Mouse (Mus musculus) embryonic stem cell, embryonic (primary cell): ENCODE results near the gene Pdzrn3.

Source experiments
- CTCF ChIA-PET, 4 experiments: fragments of 300-600 bp in 2 of 4; fragments of 350-600 bp in 2 of 4; sonication (Branson Sonifier 250); formaldehyde crosslinking; loops; one replicate each; lab custom pipeline; 2022; ENCODE audit warnings: inconsistent platforms in 2 of 4; lab: Charles Lee
- POLR2A ChIA-PET, 4 experiments: fragments of 300-600 bp in 2 of 4; fragments of 350-600 bp in 2 of 4; sonication (Branson Sonifier 250); formaldehyde crosslinking; loops; one replicate each; lab custom pipeline; 2022; ENCODE audit warnings: antibody characterized with exemption in 4 of 4, inconsistent platforms in 1 of 4; lab: Charles Lee

Gene Pdzrn3

GRCm38 (mm10) chr6:101246137-101246536 lies 131.6 kb downstream of the Pdzrn3 start:
- POLR2A ChIA-PET: no interaction called here
- CTCF ChIA-PET: no interaction called here

- CTCF ChIA-PET: no interaction called here
- POLR2A ChIA-PET: no interaction called here
Observed at GRCm38 (mm10) chr6:101244355-101244754, 133.3 kb downstream of the Pdzrn3 start.

DNA sequence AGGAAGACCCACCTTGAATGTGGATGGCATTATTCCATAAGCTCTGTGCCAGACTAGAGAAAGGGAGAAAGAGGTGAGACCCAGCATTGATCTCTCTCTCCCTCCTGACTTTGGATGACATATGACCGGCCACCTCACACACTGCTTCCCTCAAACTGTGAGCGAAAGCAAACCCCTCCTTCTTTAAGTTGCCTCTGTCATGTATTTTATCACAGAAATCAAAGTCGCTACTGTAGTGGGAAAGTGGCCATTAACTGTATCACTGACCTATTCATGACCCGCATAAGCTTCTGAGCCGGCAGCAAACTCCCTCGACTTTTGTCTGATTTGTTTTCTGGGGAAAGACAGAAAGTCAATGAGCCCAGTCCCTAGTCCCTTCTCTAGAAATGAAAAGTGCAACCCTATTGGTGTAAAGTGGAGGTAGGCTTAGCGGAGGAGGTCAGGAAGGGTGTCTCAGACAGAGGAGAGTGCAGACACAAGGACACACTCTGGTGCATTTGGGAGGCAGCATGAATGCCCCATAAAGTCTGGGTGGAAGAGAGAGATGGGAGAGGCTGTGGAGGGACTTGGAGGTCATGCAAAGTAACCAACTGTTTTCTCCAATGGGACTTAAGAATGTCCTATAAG lies 134.4 kb downstream of the Pdzrn3 start:
- ChIA-PET POLR2A (no interaction called here), CTCF (no interaction called here)

GRCm38 (mm10) chr6:101236641-101237246 lies 141.0 kb downstream of the Pdzrn3 start:
- CTCF ChIA-PET: interaction anchor here in 1 of 4 experiments (0.6 kb wide), 1 partner anchor 416 kb away, joined by 3 read pairs; no protein-coding TSS in a partner anchor
- POLR2A ChIA-PET: no interaction called here

DNA sequence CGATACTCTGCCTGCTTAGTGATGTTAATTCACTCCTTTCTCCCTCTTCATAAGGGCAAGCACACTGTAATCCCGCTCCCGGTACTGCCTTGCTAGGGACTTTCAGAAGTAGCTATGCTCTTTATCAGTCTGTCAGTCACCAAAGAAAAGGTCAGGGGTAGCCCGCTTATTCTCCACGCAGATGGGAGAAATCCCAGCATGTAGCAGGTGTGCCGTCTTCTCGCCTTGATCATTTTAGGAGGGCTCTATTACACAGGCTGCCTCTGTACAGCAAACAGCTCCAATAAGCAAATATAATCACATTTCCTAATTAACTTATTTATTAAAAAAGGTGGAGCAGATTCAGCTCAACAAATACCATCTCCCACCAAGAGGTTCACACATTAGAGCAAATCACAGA lies 141.5 kb downstream of the Pdzrn3 start:
- CTCF ChIA-PET: no interaction called here

DNA sequence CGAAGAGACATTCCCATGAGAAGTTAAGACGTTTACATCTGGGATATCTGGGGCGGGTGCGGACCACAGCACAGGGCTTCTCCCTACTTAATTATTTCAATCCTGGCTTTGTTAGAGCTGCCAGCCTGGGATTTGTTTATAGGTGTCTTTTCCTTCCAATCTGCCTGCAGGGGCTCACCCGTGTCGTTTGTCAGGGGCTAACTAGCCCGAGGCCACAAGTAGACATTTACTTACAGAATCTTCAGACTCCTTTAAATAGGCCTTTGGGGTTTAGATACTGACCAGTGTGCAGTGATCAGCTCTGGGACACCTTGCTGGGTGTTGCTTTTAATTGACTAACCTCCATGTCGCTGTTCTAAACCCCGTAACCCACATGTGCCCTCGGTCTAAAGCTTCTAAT lies 143.3 kb downstream of the Pdzrn3 start:
- ChIA-PET POLR2A (no interaction called here), CTCF (no interaction called here)

More for the DNA sequence above, 141.5 kb downstream of the Pdzrn3 start:
- POLR2A ChIA-PET: no interaction called here

GRCm38 (mm10) chr6:101233680-101234079 lies 144.0 kb downstream of the Pdzrn3 start:
- ChIA-PET POLR2A (no interaction called here), CTCF (no interaction called here)

GRCm38 (mm10) chr6:101227294-101227855 lies 150.3 kb downstream of the Pdzrn3 start:
- CTCF ChIA-PET: no interaction called here
- POLR2A ChIA-PET: no interaction called here

DNA sequence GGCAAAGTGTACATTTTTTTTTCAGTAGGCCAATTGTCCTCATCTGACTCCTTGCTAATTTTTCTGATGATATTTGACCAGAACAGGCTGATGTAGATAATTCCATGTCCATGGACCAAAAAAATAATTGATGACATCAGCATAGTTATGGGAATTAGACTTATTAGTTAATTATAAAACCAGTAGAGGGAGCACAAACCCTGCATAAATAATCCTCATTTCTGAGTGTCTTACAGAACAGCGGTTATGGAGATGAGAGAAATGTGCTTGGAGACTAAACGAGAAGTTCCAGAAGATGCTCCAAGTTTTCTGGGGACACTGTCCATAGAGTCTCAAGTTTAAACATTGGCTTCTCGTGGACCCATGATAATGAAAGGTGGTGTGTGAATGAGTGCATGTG lies 157.4 kb downstream of the Pdzrn3 start:
- ChIA-PET POLR2A (no interaction called here), CTCF (no interaction called here)

DNA sequence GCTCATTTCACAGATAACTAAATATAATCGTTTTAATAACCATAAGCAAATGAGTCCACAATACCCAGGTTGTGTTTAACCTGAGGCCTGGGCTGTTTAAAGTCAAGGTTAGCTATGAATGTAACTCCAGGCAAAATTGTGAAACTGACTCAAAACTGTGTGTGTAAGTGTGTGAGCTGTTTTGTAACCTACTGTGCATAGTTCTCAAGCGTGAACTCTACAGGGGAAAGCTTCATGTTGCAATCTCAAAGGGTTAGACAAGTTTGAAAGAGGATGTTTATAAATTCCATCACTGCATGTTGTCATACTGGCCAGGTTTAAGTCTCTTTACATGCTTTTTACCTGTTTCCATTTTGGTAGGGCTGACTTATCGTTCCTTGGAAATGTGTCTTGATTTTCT lies 158.7 kb downstream of the Pdzrn3 start:
- ChIA-PET CTCF (interaction anchor here in 2 of 4 experiments (0.7 to 1.5 kb wide), 2 partner anchors 21 to 813 kb away, joined by 3 to 6 read pairs; no protein-coding TSS in a partner anchor), POLR2A (interaction anchor here in 1 of 4 experiments (0.7 kb wide), 1 partner anchor 13 kb away, joined by 3 read pairs; no protein-coding TSS in a partner anchor)

GRCm38 (mm10) chr6:101218197-101218596 lies 159.5 kb downstream of the Pdzrn3 start:
- CTCF ChIA-PET: interaction anchor here in 1 of 4 experiments (1.5 kb wide), 1 partner anchor 21 kb away, joined by 6 read pairs; no protein-coding TSS in a partner anchor
- POLR2A ChIA-PET: interaction anchor here in 1 of 4 experiments (0.6 kb wide), 1 partner anchor 604 kb away, joined by 4 read pairs; no protein-coding TSS in a partner anchor

- ChIA-PET CTCF (interaction anchor here in 1 of 4 experiments (0.5 kb wide), 1 partner anchor 916 kb away, joined by 3 read pairs; no protein-coding TSS in a partner anchor), POLR2A (no interaction called here)
Observed at GRCm38 (mm10) chr6:101217756-101218155, 159.9 kb downstream of the Pdzrn3 start.

DNA sequence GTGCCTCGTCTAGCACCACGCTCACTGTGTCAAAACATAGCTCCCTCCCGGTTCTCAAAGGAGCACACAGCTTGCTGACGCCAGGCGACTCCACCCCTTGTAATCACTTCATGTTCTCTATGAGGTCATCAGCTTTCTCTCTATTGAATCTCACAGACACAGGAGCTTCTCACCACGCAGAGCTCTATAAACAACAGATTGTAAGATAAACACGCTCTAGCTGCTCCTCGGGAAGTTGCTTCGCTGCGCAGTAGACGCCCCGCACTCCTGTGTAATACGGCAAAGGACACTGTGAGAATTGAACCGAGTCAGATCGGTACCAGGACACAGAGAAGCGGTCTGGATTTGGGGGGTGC lies 162.3 kb downstream of the Pdzrn3 start:
- ChIA-PET POLR2A (no interaction called here), CTCF (interaction anchor here (0.5 to 1.5 kb wide), 5 partner anchors 17 to 327 kb away, joined by 3 to 4 read pairs (median 3); no protein-coding TSS in a partner anchor)

DNA sequence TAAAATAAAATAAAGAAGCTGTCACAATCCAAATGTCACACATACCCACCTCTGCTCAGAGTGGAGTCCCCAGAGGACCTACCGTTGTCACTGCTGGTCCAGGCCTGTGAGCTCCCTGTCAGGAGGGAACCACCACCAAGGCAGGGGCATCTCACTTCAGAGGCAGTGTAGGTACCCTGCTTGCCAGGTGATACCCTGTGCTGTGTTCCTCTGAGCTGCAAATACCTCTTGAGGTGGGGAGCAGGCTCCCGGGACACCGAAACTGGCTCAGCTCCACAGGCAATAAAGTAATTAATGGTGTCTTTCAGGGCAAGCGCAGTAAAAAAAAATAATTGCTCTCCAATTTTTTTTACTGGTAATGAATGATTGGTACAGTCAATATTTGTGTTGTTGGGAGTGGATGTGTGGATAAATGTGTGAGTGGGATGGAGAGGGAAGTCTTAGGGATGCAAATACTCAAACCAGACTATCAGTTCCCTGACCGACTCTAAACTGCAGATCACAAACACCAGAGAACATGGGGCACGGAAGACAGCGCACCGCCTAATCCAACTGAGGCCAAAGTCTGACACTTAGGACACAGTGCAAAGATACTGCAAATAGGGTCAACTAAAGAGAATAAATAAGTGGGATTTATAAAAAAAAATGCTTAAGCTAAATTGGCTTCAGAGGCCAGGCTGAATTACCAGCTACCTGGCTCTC lies 162.8 kb downstream of the Pdzrn3 start:
- CTCF ChIA-PET: interaction anchor here in 3 of 4 experiments (1.0 to 1.5 kb wide), 3 partner anchors 17 kb away, joined by 3 to 4 read pairs (median 4); no protein-coding TSS in a partner anchor
- POLR2A ChIA-PET: no interaction called here

GRCm38 (mm10) chr6:101213066-101213465 lies 164.6 kb downstream of the Pdzrn3 start:
- ChIA-PET POLR2A (no interaction called here), CTCF (no interaction called here)

DNA sequence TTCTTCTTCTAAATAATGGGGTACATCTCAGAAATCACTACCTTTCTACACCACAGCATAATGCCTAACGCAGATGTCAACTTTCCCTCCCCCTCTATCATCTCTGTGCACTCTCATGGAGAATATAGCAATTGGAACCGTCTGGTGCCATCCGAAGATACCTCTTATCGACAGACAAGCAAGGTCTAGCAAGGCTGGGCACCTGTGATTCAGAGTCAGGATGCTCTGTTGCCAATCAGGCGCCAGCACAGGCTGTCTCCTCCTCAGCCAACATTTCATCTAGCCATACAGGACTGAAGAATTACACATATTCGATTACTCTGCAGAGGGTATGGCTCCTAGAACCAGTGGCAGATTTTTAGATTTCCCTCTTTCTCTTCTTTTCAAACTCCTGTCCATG lies 165.6 kb downstream of the Pdzrn3 start:
- POLR2A ChIA-PET: no interaction called here
- CTCF ChIA-PET: no interaction called here

GRCm38 (mm10) chr6:101211361-101211841 lies 166.3 kb downstream of the Pdzrn3 start:
- ChIA-PET CTCF (interaction anchor here in 1 of 4 experiments (1.1 kb wide), 1 partner anchor 14 kb away, joined by 3 read pairs; no protein-coding TSS in a partner anchor), POLR2A (no interaction called here)

DNA sequence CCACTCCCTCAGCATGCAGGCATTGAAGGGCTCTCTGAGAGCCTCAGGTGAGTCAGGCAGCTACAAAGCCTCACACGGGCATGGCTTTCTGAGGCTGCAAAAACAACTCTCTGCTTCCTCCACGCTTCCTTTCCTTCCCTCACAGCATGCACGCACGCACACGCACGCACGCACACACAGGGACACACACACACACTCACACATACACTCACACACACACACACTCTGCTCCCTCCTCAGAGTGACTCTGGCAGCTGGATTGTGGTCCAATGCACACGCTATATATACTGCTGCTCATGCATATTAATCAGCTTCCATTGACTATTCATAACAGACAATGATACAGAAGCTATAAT lies 178.8 kb downstream of the Pdzrn3 start:
- ChIA-PET CTCF (interaction anchor here in 3 of 4 experiments (0.6 to 3.7 kb wide), 6 partner anchors 9 to 317 kb away, joined by 3 to 57 read pairs (median 6); no protein-coding TSS in a partner anchor), POLR2A (interaction anchor here in 1 of 4 experiments (0.9 kb wide), 1 partner anchor 276 kb away, joined by 3 read pairs; no protein-coding TSS in a partner anchor)
